Mouse (Mus musculus): ENCODE results near the gene AC141477.1.

The AC141477.1 gene

GRCm38 (mm10) chr10:76408520-76408919 is 31.7 kb downstream of the AC141477.1 start:
- DNase-seq (ENCODE audit: low spot score in 2 of 2), result no peak

DNA sequence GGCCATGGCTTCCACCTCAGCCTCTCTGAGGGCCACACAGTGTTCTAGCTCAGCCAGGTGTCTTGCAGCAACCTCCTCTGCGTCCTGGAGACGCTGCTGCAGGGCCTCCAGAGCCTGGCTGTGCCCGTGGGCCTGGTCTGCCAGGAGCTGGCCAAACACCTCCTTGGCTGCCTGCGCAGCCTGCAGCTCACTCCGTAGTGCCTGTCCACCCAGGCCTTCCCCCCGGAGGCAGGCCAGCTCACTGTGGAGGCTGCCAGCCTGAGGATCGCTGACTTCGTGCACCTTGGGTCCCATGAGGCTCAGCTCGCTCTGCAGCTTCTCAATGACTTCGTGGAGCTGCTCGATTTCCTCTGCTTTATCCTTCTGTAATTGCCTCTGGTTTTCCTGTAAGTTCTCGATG is 47.6 kb downstream of the AC141477.1 start:
- DNase-seq (ENCODE audit: low spot score in 2 of 2), result no peak

DNA sequence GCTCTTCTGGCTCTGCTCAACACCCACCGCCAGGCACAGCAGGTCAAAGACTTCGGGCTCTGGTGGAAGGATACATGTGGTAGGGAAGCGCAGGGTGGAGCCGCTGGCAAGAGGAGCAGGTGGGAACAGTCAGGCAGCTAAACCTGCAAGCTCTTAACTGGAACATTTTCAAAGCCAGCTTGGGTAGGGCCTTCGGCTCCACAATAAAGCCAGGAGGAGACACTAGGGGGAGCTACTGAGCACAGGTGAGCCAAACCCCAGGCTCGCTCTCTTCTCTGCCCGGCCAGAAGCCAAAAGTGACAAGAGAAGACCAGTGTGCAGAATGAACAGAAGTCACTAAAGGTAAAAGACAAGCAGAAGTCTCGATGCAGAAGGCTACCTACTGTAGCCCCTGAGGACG is 48.5 kb downstream of the AC141477.1 start:
- peak in 1 of 2 experiments; percentile 36 for DNase-seq (ENCODE audit: low spot score in 2 of 2)

DNA sequence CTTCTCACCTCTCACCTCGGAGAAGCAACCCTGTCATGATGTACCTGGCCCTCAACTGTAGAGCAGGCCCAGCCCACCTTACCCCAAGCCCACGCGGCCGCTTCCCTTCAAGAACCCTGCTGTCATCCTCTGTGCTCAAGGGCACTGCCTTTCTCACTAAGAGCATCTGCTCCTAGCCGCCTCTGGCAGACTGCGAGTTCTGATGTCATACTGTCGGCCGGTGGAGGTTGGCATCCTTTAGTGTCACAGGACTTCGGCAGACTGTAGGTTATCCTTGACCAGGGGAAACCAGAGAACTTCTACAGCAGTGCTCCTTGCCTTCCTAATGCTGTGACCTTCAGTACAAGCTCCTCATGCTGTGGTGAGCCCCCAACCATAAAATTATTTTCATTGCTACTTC is 49.1 kb downstream of the AC141477.1 start:
- DNase-seq (ENCODE audit: low spot score in 2 of 2), result no peak

Data from natural killer cell, adult 2 months (primary cell).